Mouse (Mus musculus): ENCODE measurements around the gene Vwa5b1. TPM values are rescaled to one million over a fixed set of nuclear protein-coding genes. Genes with fewer than 3 reads are reported as not detected.

Gene Vwa5b1
- total RNA-seq, 2 experiments from 2014 or later, result 4.9 to 6.0 TPM

- Histone ChIP-seq H3K27ac (peak overlapping the region; percentile 89), H3K4me3 (no peak overlapping the region)
- DNase-seq (ENCODE audit: extremely low spot score in 1 of 2, low spot score in 2 of 2), result peak; percentile 50 to 67
- TF ChIP-seq CTCF (IDR thresholded peaks at IDR 0.05), result no peak
- intact Hi-C loops (cut with DNase I), result loop anchor here (2.0 to 5.0 kb wide), 4 partner anchors 23 to 304 kb away; no protein-coding TSS in a partner anchor
These were observed 87.5 kb downstream of the Vwa5b1 start for GRCm38 (mm10) chr4:138548124-138548561.

GRCm38 (mm10) chr4:138547556-138547955, 88.1 kb downstream of the Vwa5b1 start:
- intact Hi-C loops (cut with DNase I), result loop anchor here (5.0 kb wide), 1 partner anchor 305 kb away; no protein-coding TSS in a partner anchor
- DNase-seq (ENCODE audit: extremely low spot score in 1 of 2, low spot score in 2 of 2), result no peak
- Histone ChIP-seq H3K27ac (peak overlapping the region; percentile 89), H3K4me3 (no peak overlapping the region)
- TF ChIP-seq CTCF (IDR thresholded peaks at IDR 0.05), result no peak

DNA sequence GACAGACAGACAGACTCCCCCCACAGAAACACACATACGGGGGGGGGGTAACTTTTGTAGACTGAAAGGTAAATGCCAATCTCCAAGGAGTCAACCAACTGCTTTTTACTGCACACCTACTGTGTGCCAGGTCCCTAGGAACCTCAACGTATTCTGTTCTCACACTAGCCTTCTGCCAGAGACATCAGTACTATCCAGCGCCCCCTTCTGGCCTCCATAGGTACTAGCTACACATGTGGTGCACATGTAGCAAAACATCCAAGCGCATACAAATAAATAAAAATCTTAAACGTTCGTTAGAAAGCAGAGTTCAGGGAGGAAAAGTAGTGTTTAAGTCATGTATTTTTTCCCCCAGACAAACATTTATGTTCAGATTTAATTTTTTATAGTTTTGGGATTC, 88.6 kb downstream of the Vwa5b1 start:
- intact Hi-C loops (cut with DNase I), result loop anchor here (5.0 kb wide), 1 partner anchor 305 kb away; no protein-coding TSS in a partner anchor
- TF ChIP-seq CTCF (IDR thresholded peaks at IDR 0.05), result peak; percentile 54
- Histone ChIP-seq H3K4me3 (no peak overlapping the region), H3K27ac (peak overlapping the region; percentile 29; the same call in 1 of the 2 replicates)
- DNase-seq (ENCODE audit: extremely low spot score in 1 of 2, low spot score in 2 of 2), result no peak

- Histone ChIP-seq H3K27ac (peak overlapping the region; percentile 53), H3K4me3 (no peak overlapping the region)
- intact Hi-C loops (cut with DNase I), result loop anchor here (5.0 kb wide), 1 partner anchor 306 kb away; no protein-coding TSS in a partner anchor
- no peak for DNase-seq (ENCODE audit: extremely low spot score in 1 of 2, low spot score in 2 of 2)
- no peak for TF ChIP-seq CTCF (IDR thresholded peaks at IDR 0.05)
These were observed 89.4 kb downstream of the Vwa5b1 start for GRCm38 (mm10) chr4:138546241-138546640.

DNA sequence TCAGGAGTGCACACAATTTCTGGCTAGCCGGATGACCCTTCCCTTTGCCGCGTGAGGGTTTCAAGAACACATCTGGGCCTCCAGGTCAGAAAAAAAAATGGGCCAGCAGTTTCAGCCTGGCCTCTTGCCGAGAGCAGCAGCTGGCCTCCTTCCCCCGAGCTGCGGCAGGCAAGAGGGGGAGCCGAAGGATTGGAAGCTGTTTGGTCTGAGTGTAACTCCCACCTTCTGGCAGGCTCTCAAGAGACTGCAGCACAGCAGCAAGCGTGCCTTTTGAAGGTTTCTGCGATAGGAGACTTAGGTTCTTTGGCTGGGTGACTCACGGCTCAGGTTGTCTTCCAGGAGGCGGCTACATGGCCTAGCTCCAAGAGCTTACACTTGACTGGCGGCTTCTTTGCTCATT, 92.5 kb downstream of the Vwa5b1 start:
- Histone ChIP-seq H3K4me3 (no peak overlapping the region), H3K27ac (peak overlapping the region; percentile 83)
- peak; percentile 66 to 75 for DNase-seq (ENCODE audit: extremely low spot score in 1 of 2, low spot score in 2 of 2)
- no peak for TF ChIP-seq CTCF (IDR thresholded peaks at IDR 0.05)
- intact Hi-C loops (cut with DNase I), result loop anchor here (2.0 kb wide), 1 partner anchor 38 kb away; no protein-coding TSS in a partner anchor

- Histone ChIP-seq H3K27ac (peak overlapping the region; percentile 86), H3K4me3 (no peak overlapping the region)
- DNase-seq (ENCODE audit: extremely low spot score in 1 of 2, low spot score in 2 of 2), result no peak
- TF ChIP-seq CTCF (IDR thresholded peaks at IDR 0.05), result no peak
- intact Hi-C loops (cut with DNase I), result no loop called here
These were observed 97.6 kb downstream of the Vwa5b1 start for GRCm38 (mm10) chr4:138538084-138538449.

- Histone ChIP-seq H3K4me3 (no peak overlapping the region), H3K27ac (peak overlapping the region; percentile 86)
- DNase-seq (ENCODE audit: extremely low spot score in 1 of 2, low spot score in 2 of 2), result peak; percentile 76 to 82
- no peak; the same call in none of the 2 replicates for TF ChIP-seq CTCF (IDR thresholded peaks at IDR 0.05)
- intact Hi-C loops (cut with DNase I), result no loop called here
These were observed 98.2 kb downstream of the Vwa5b1 start for GRCm38 (mm10) chr4:138537210-138538083.

- Histone ChIP-seq H3K4me3 (no peak overlapping the region), H3K27ac (no peak overlapping the region)
- TF ChIP-seq CTCF (IDR thresholded peaks at IDR 0.05), result no peak
- no peak for DNase-seq (ENCODE audit: extremely low spot score in 1 of 2, low spot score in 2 of 2)
- intact Hi-C loops (cut with DNase I), result no loop called here
These were observed 100.1 kb downstream of the Vwa5b1 start for GRCm38 (mm10) chr4:138535610-138536009.

- Histone ChIP-seq H3K4me3 (no peak overlapping the region), H3K27ac (no peak overlapping the region)
- DNase-seq (ENCODE audit: extremely low spot score in 1 of 2, low spot score in 2 of 2), result no peak
- intact Hi-C loops (cut with DNase I), result no loop called here
- TF ChIP-seq CTCF (IDR thresholded peaks at IDR 0.05), result peak; percentile 16
These were observed 101.8 kb downstream of the Vwa5b1 start for GRCm38 (mm10) chr4:138533877-138534276.

- Histone ChIP-seq H3K4me3 (no peak overlapping the region), H3K27ac (no peak overlapping the region)
- DNase-seq (ENCODE audit: extremely low spot score in 1 of 2, low spot score in 2 of 2), result no peak
- intact Hi-C loops (cut with DNase I), result no loop called here
- TF ChIP-seq CTCF (IDR thresholded peaks at IDR 0.05), result no peak
These were observed 103.9 kb downstream of the Vwa5b1 start for GRCm38 (mm10) chr4:138531761-138532160.

- no peak for TF ChIP-seq CTCF (IDR thresholded peaks at IDR 0.05)
- no peak for DNase-seq (ENCODE audit: extremely low spot score in 1 of 2, low spot score in 2 of 2)
- no peak overlapping the region for H3K4me3 ChIP-seq
- intact Hi-C loops (cut with DNase I), result no loop called here
- peak overlapping the region; percentile 71 for H3K27ac ChIP-seq
These were observed 105.7 kb downstream of the Vwa5b1 start for GRCm38 (mm10) chr4:138530011-138530410.

DNA sequence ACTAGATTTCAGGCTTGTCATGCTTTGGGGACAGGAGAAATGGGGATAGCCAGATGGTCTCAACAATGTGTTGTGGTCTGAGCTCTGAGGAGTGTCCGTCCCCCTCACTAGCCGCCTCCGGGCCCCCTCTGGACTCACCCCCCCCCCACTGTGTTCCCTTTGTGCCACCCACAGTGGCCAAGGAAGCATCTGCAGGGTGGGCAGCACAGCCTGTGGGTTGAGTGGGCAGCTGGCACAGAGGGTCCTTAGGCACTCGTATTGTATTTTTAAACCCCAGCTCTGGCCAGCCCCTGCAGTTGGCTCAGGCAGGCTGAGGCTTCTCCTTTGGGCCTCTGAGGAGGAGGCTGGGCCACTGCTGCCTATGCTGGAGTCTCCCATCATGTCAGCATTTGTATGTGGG, 110.0 kb downstream of the Vwa5b1 start:
- TF ChIP-seq CTCF (IDR thresholded peaks at IDR 0.05), result no peak
- peak in 1 of 2 experiments; percentile 76 for DNase-seq (ENCODE audit: extremely low spot score in 1 of 2, low spot score in 2 of 2)
- intact Hi-C loops (cut with DNase I), result loop anchor here (2.0 kb wide), 1 partner anchor 23 kb away; no protein-coding TSS in a partner anchor
- no peak overlapping the region for H3K4me3 ChIP-seq
- H3K27ac ChIP-seq, result peak overlapping the region; percentile 92

Data from left cerebral cortex, adult 2 months (tissue).